Mouse (Mus musculus) heart, adult 8-10 months (tissue): ENCODE data around the gene Atxn7l3. TPM values are rescaled to one million over a fixed set of nuclear protein-coding genes. Genes with fewer than 3 reads are reported as not detected.

Experiments used
- DNase-seq: peaks from one replicate; pipeline ENCODE4 v3.0.0; 2022; ENCODE audit warnings: low spot score
- total RNA-seq, 4 experiments: library from RNA; stranded (reverse); gene quantifications; 2 replicates each; pipeline ENCODE4 v1.2.4; 2022

The Atxn7l3 gene
- 10 to 100 TPM; 17.7 to 21.1 (median 20.1) TPM for total RNA-seq

DNA sequence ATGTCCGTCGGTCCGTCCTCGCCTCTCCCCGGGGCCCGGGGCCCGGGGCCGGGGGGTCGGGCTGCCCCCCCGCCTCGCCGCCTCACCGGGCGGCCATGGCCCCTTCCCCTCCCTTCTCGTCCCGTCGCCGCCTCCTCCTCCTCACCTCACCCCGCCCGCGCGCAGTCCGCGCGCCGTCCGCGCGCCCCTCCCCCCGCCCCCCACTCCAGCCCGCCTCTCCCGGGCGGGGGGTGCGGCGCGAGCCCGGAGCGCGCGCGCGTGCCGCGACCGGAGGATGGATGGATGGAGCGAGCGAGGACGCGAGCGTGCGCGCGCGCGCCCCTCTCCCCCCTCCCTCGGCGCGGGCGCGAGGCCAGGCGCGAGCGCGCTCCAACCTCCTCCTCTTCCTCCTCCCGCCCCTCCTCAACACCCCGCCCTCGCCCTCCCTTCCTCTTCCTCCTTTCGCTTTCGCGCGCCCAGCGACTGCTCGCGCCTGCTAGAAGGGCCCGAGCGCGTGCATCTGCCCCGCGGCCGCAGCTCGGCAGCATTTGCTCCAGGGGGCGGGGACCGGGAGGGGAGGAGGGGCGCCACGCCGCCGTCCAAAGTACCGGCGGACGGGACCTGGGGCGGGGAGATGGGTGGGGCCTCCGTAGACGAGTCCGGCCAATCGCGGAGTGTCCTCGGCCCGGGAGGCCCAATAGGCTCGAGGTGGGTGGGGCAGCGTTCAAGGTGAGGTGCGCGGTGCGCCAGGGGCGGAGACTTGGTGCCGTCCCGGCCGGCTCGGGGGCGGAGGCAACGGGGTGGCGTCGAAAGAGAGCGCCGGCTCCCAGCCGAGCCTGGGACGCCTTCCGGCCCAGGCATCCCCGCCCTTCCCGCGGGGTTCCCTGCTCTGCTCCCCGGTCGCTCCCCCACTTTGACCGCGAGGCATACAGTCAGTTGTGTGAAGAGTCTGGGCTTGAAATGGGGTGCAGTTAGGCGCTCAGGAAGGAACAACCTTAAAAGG is at the start of gene Atxn7l3:
Gene Atxn7l3 (minus strand): TSS at position 141 of the 982 bp plus-strand sequence.
- peak; percentile 98 for DNase-seq

DNA sequence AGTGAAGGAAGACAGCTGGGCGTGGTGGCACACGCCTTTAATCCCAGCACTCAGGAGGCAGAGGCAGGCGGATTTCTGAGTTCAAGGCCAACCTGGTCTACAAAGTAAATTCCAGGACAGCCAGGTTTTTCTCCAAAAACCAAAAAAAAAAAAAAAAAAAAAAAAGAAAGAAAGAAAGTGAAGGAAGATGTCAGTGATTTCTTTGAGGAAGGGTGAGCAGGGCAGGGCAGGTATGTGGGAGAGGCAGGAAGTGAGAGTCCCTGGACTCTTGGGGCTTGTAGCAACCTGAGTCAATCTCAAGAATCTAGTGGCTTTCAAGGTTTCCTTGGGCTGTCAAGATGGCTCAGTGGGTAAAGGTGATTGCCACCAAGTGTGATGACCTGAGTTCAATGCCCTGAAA is 48.0 kb upstream of the Atxn7l3 start:
- DNase-seq: no peak

DNA sequence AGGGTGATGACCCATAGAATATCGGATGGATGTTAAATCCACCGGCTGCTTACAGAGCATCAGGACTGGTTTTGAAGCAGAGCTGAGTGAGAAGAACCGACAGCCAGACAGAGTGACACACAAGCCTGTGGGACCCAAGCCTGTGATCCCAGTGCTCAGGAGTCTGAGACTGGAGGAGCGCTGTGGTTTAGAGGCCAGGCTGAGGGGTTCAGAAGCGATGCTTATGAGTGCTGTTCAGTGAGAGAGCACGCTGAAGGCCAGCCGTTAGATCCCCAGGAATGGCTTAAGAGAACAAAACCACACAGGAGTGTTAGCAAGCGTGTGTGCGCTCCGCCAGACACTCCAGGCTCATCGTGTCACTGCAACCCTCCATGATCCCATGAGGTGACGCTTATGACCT is 46.3 kb upstream of the Atxn7l3 start:
- DNase-seq: no peak

DNA sequence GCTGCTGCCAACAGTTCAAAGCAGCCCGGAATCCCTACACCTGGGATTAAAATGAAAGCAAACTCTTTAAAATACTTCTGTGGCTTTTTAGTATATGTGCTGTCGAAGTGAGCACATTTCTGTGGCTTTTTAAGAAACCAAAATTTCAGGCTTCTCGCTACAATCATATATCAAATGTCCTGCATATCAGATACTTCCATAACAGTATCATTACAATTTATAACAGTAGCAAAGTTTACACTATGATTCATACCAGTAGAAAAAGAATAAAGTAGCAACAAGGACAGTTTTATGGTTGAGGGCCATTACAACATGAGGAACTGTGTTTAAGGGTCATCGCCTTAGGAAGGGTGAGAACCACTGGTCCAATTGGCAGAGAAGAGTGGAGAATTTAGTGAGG is 44.7 kb upstream of the Atxn7l3 start:
- DNase-seq: no peak

DNA sequence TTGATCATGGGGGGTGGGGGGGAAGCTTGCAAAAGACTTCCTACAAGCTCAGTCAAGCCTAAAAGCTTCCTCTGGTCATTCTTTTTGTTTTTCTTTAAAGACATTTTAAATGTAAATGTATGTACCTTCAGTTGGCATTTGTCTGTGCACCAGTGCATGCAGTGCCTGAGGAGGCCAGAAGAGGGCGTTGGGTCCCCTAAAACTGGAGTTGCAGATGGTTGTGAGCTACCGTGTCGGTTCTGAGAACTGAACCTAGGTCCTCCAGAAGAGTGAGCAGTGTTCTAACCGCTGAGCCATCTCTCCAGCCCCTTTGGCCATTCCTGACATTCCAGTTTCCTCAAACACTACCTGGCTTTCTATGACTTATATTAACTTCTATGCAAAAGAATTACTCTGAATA is 43.2 kb upstream of the Atxn7l3 start:
- DNase-seq: no peak

DNA sequence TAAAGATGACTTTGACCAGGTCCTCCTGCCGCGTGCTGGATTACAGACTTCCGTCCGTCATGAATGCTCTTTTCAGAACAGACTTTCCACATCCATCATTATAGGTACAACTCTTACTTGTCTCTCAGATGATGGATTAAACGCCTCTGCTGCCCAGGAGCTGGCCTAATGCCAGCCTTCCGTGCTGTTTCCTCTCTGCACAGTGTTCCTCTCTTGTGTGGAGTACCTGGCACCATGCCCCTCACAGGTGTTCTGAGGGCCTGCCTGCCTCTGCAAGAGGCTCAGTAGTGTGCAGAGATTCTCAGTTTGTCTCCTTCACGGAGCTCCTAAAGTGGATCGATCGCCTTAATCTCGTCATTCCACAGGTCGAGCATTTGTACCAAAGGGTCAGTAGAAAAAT is 42.8 kb upstream of the Atxn7l3 start:
- no peak for DNase-seq

- peak; percentile 88 for DNase-seq
Measured at GRCm38 (mm10) chr11:102338561-102338960, 42.1 kb upstream of the Atxn7l3 start.

- DNase-seq: no peak
Measured at GRCm38 (mm10) chr11:102337921-102338320, 41.5 kb upstream of the Atxn7l3 start.

- no peak for DNase-seq
Measured at GRCm38 (mm10) chr11:102336191-102336590, 39.8 kb upstream of the Atxn7l3 start.

DNA sequence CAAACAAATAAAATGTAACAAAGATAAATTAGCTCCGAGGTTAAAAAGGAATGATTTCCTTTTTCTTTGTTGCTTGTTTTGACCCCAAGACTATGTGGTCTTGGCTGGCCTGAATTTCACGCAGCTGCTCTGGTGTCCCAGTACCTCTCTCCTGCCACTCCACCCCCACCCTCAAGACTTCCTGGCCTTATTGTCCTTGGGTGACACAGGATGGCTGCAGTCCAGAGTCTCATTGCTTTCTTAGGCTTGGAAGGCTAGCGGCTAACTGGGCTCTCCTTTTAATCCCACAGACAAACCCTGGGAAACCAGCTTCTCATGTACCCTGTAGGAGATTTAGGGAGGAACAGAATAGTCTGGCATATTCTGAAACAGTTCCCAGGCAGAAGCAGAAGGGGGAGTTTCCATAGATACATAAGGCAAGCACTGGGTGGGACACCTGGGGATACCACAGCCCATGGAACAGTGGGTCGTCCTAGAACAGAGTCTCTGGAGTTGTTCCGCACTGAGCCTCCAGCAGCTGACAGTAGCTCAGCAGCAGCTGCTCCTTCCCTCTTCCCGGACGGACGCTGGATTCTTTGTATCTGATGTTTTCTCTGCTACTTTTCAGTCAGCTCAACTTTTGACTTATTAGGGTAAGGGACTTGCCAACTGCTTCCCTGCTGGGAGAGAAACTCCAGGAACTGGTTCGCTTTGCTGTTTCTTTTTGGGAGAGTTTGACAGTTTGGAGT is 38.7 kb upstream of the Atxn7l3 start:
- peak; percentile 45 for DNase-seq

- no peak for DNase-seq
Measured at GRCm38 (mm10) chr11:102334010-102334409, 37.6 kb upstream of the Atxn7l3 start.

DNA sequence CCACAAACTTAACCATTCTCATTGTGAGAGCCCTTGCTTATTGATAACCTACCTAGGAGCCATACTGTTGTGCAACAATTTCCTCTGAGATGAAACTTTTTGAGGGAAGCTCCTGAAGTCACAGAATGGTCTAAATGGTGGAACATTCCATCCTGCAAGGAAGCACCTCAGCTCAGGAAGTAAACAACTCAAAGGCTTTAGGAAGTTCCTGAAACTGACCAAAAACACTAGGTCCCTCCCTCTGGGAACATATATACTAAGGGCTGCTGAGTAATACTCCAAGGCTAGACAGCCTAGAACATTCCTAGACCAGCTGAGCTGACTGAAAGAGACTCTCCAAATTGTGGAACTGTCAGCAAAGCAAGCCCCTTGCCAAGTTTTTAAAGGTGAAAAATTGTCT is 36.6 kb upstream of the Atxn7l3 start:
- no peak for DNase-seq

- no peak for DNase-seq
Measured at GRCm38 (mm10) chr11:102331806-102332205, 35.4 kb upstream of the Atxn7l3 start.

- DNase-seq: no peak
Measured at GRCm38 (mm10) chr11:102330039-102330438, 33.6 kb upstream of the Atxn7l3 start.

GRCm38 (mm10) chr11:102329518-102329917 is 33.1 kb upstream of the Atxn7l3 start:
- DNase-seq: no peak

DNA sequence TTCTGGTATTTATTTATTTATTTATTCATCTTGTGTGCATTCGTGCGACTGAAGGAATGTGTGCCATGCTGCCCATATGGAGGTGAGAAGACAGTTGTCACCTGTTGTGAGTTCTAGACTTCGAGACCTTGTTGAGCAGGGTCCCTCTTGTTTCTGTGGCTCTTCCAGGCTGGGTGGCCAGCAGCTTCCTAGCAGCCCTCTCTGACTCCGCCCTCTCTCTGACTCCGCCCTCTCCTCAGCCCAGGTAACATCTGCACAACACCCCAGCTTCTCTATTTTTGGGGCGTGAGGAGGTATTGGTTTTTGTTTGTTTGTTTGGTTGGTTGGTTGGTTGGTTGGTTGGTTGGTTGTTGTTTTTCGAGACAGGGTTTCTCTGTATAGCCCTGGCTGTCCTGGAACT is 31.4 kb upstream of the Atxn7l3 start:
- DNase-seq: no peak

DNA sequence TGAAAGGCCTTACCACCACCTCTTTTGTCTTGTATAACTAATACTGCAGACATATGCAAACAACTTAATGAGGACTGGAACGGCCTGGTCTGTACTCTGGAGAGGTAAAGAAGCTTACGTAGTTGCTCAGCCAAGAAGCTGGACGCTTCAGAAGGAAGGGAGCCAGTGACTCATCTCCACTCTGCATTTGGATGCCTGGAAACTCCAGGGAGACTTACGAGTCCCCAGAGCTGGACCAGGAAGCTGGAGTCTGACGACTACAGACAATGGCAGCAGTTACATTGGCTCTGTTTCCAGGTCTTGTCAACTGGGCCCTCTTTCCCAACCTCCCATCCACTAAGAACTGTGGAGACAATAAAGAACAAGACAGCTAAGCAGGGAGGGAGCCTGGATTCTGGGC is 30.8 kb upstream of the Atxn7l3 start:
- no peak for DNase-seq

- DNase-seq: no peak
Measured at GRCm38 (mm10) chr11:102323516-102323915, 27.1 kb upstream of the Atxn7l3 start.

DNA sequence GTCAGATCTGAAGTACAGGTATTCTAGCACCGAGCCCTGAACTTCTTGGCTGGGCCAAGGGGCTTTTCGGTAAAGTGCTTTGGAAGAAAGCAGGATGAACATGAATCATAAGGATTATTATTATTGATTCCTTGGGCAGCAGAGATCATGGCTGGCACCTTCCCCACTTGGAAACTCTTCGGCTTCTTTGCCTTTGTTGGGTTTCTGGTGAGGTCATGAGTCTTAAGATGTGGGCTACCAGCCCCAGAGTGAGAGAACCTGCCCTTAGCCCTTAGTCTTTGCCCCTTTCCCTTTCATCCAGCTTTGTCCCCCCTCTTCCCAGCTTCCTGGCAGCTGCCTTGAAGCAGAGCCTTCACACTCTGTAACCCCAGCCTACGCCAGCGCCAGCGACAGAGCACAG is 25.5 kb upstream of the Atxn7l3 start:
- no peak for DNase-seq

DNA sequence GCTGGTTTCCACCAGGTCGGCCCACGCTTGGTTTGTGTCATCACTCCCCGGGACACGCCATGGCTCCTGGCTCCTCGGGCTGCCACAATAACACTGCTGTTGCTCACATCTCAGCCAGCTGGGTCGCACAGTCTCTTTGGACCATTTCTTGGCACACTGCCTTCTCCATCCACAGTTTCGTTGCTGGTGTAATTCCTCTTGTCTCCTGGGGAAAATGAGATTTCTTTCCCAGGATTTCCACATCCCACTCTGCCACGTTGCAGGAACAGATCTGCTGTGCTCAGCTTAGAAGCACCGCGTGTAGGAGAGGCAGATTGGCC is 24.2 kb upstream of the Atxn7l3 start:
- DNase-seq: peak; percentile 84

DNA sequence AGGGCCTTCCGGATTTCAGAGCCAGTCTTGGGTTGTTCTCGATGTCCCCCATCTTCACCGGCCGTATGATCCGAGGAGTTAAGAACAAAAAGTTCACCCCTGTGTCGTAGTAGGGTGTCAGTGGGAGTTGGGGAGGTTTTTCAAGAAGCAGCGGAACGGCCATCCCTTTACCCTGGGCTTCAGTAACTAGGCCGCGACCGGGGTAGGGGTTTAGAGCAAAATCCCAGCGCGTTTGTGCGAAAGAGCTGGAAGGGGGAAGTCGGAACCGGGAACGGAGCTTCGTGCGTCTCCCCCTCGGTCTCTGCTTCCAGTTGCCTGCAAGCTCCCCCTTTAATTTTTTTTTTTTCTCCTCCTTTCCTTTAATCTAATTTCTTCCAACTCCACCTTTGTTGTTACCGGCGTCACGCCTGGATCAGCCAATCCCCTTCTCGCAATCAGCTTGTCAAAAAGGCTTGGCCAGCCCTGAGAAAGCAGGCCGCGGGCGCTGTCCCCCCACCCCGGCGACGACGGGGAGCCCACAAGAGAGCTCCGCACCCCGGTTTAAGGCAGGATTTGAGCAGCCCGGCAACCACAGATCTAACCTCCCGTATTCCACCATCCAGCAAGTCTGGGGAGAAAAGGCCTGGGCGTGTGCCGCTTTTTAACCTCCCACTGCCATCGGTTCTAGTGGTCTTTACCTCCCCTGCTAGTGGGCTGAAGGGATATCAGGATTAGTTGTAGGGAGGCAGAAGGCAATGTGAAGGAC is 23.7 kb upstream of the Atxn7l3 start:
- peak; percentile 89 for DNase-seq

GRCm38 (mm10) chr11:102319410-102319792 is 23.0 kb upstream of the Atxn7l3 start, which contains the start of gene Ubtf:
Ubtf (minus strand) TSS chr11:102319742.
- peak; percentile 77 for DNase-seq
